Mouse (Mus musculus) thymus, adult 2 months (tissue): ENCODE measurements around the gene Zfand3. TPM values are rescaled to one million over a fixed set of nuclear protein-coding genes. Genes with fewer than 3 reads are reported as not detected.

Source experiments
- DNase-seq: peaks from one replicate; pipeline ENCODE4 v3.0.0; 2021
- H3K27ac ChIP-seq: fragments of 200-500 bp; 2 replicates; pipeline ENCODE4 v1.5.1; 2012; ENCODE audit warnings: low read length, control low read depth; ENCODE audit not compliant: control insufficient read depth, insufficient read depth
- H3K27me3 ChIP-seq: fragments of 200-500 bp; 2 replicates; pipeline ENCODE4 v1.6.1; 2012; ENCODE audit warnings: mild to moderate bottlenecking, low read length, moderate library complexity, mixed read lengths; ENCODE audit not compliant: control insufficient read depth, insufficient read depth
- H3K36me3 ChIP-seq: fragments of 200-500 bp; 2 replicates; pipeline ENCODE4 v1.6.1; 2012; ENCODE audit warnings: mild to moderate bottlenecking, low read length, moderate library complexity; ENCODE audit not compliant: control insufficient read depth, insufficient read depth
- H3K4me1 ChIP-seq: fragments of 200-500 bp; replicated peaks from 2 replicates; pipeline ENCODE4 v1.6.1; 2012; ENCODE audit warnings: low read length; ENCODE audit not compliant: control insufficient read depth, insufficient read depth
- H3K4me3 ChIP-seq: fragments of 200-500 bp; 2 replicates; pipeline ENCODE4 v1.5.1; 2012; ENCODE audit warnings: mild to moderate bottlenecking, low read length, control low read depth, moderate library complexity; ENCODE audit not compliant: control insufficient read depth, insufficient read depth
- CTCF ChIP-seq: fragments of 200-500 bp; IDR thresholded peaks from 2 replicates; pipeline ENCODE4 v1.5.1; 2012; ENCODE audit warnings: mild to moderate bottlenecking, control low read depth, low read length, moderate library complexity, borderline replicate concordance; ENCODE audit not compliant: control insufficient read depth, poor library complexity, insufficient read depth; ENCODE audit errors: extremely low read depth
- POLR2A ChIP-seq: fragments of 200-500 bp; IDR thresholded peaks from 2 replicates; pipeline ENCODE4 v1.6.1; 2012; ENCODE audit warnings: mild to moderate bottlenecking, low read length, control low read depth, moderate library complexity; ENCODE audit not compliant: control insufficient read depth, poor library complexity, insufficient read depth; ENCODE audit errors: extremely low read depth
- WGBS: fragments of 180-500 bp; shearing (Covaris S2); methylation state at CpG from one replicate; pipeline ENCODE4 v1.1.7; 2018; 5-methylcytosine and 5-hydroxymethylcytosine counted together
- polyA plus RNA-seq: library from polyadenylated mRNA; depleted of rRNA; stranded (reverse); fragments of >200 nt; gene quantifications from 2 replicates; pipeline ENCODE4 v1.2.3, GENCODE M21; 2012

The Zfand3 gene
- polyA plus RNA-seq, 1 experiment = 75.6 TPM

DNA sequence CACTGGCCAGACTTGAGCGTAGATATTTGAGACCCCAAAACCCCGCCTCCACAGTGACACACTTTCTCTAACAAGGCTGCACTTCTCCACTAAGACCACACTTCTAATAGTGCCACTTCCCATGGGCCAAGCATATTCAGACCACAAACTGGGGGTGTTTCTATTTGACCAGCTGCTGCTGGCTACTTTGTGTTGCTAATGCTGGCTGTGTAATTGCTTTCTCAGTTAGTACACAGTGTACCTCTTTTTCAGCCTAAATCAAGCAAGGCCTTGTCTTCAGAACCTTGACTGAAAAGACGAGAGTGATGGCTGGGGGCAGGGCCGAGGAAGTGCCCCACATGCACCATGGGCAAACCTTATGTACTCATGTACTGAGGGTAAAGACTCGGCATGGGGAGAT is 111.7 kb downstream of the Zfand3 start:
- TF ChIP-seq CTCF = no peak
- TF ChIP-seq POLR2A = no peak
- DNase-seq = no peak
- 94% methylated on average over 5 of the region's 5 CpGs for WGBS
- H3K27me3 ChIP-seq = no peaks in the 10 kb centered on the region
- H3K4me1 ChIP-seq = no peaks in the 10 kb centered on the region
- no peaks in the 10 kb centered on the region for H3K36me3 ChIP-seq
- no peak overlapping the region for H3K4me3 ChIP-seq
- no peak overlapping the region for H3K27ac ChIP-seq

DNA sequence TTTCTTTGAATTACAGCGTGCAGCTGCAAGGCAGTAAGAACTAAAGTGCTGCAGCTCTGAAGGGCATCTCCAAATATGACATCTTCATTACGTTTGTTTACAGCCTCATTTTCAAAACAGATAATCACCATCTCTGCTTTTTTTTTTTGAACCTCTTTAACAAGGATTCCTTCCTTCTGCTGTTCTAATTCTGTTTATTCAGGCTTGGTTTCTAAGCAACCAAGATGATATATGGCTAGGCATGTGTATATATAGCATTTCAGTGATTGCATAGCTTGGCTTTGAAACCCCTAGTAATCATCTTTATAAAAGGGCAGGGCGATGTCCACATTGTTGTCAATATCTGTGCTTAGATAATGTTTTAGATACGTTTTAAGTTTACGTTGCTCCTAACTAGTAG is 113.5 kb downstream of the Zfand3 start:
- Histone ChIP-seq H3K4me1 (no peaks in the 10 kb centered on the region), H3K36me3 (no peaks in the 10 kb centered on the region), H3K27ac (no peak overlapping the region), H3K27me3 (no peaks in the 10 kb centered on the region), H3K4me3 (no peak overlapping the region)
- TF ChIP-seq POLR2A (no peak), CTCF (no peak)
- no peak for DNase-seq
- WGBS = 98% methylated on average over 5 of the region's 5 CpGs

- no peak overlapping the region for H3K4me3 ChIP-seq
- H3K4me1 ChIP-seq = no peaks in the 10 kb centered on the region
- no peaks in the 10 kb centered on the region for H3K36me3 ChIP-seq
- WGBS = 97% methylated on average over 3 of the region's 3 CpGs
- no peak overlapping the region for H3K27ac ChIP-seq
- DNase-seq = no peak
- TF ChIP-seq POLR2A (no peak), CTCF (no peak)
- H3K27me3 ChIP-seq = no peaks in the 10 kb centered on the region
Observed at GRCm38 (mm10) chr17:30122278-30122677, 117.7 kb downstream of the Zfand3 start.

GRCm38 (mm10) chr17:30128456-30128855 is 123.9 kb downstream of the Zfand3 start:
- Histone ChIP-seq H3K27me3 (no peaks in the 10 kb centered on the region), H3K4me1 (peaks cover 7% of the 10 kb centered on the region), H3K27ac (no peak overlapping the region), H3K4me3 (no peak overlapping the region), H3K36me3 (no peaks in the 10 kb centered on the region)
- 89% methylated on average over 6 of the region's 6 CpGs for WGBS
- TF ChIP-seq CTCF = no peak
- TF ChIP-seq POLR2A = no peak
- no peak for DNase-seq

- WGBS = 98% methylated on average over 7 of the region's 7 CpGs
- H3K4me3 ChIP-seq = no peak overlapping the region
- H3K4me1 ChIP-seq = peaks cover 10% of the 10 kb centered on the region
- no peak for DNase-seq
- no peaks in the 10 kb centered on the region for H3K27me3 ChIP-seq
- no peaks in the 10 kb centered on the region for H3K36me3 ChIP-seq
- TF ChIP-seq POLR2A = no peak
- no peak for TF ChIP-seq CTCF
- H3K27ac ChIP-seq = no peak overlapping the region
Observed at GRCm38 (mm10) chr17:30129220-30129619, 124.7 kb downstream of the Zfand3 start.

DNA sequence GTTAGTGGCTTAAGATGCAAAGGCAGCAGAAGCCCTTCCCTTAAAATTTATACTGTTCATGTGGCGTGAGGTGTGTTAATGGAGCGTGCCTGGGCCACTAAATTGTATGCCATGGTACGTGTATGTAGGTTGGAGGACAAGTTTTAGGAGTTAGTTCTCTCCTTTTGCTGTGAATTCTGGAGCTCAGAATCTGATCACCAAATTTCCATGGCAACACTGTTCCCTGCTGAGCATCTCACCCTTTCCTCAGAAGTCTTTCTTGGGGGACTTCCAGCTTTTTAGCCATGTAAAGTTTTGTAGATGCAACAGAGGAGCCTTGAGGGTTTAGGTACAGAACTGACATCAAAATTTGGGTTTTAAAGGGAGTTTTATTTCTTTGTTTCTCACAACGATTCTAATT is 125.8 kb downstream of the Zfand3 start:
- Histone ChIP-seq H3K4me1 (peaks cover 10% of the 10 kb centered on the region), H3K36me3 (peaks cover 2% of the 10 kb centered on the region), H3K4me3 (no peak overlapping the region), H3K27ac (no peak overlapping the region), H3K27me3 (no peaks in the 10 kb centered on the region)
- no peak for TF ChIP-seq POLR2A
- TF ChIP-seq CTCF = no peak
- no peak for DNase-seq
- WGBS = 97% methylated on average over 4 of the region's 4 CpGs

DNA sequence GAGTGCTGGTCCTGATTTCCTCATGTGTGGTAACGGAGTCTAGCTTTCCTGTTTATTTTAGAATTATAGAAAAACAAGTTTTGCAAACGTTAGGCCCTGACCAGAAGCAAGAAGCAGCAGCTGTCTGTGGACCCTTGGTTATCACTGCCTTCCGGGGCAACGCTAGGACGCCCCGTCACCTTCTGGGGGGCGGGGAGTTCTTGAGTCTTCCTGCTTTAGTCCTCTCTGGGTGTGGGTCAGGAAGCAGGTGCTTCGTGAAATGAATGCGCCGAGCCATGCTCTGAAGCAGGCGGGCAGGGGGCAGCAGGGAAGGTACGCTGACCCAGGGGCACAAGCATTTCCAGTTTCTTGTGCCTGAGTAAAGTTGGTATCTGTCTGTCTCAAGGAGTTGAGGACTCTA is 129.1 kb downstream of the Zfand3 start:
- Histone ChIP-seq H3K4me1 (peaks cover 10% of the 10 kb centered on the region), H3K27ac (no peak overlapping the region), H3K27me3 (no peaks in the 10 kb centered on the region), H3K36me3 (peaks cover 10% of the 10 kb centered on the region), H3K4me3 (no peak overlapping the region)
- 57% methylated on average over 12 of the region's 12 CpGs for WGBS
- TF ChIP-seq CTCF (no peak), POLR2A (no peak)
- peak; percentile 47 for DNase-seq
